Mouse (Mus musculus): ENCODE results near the gene Myocd.

DNA sequence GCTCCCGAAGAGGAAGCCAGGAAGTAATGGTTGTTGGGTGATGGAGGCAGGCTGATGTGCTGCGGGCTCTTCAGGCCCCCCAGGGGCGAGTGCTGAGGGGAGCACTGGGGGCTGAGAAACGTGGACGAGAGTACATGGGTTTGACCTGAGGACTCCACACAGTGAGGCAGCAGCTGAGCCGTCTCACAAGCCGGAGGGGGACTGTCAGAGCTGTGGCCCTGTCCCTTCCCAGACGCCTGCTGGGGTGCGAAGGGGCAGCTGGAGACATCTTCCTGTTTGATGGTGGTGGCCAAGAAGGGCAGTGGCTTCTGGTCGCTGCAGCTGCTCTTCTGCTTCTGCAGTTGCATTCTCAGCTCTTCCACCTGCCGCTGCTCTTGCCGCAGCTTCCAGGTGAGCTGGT lies 82.8 kb downstream of the Myocd start:
- no peak for TF ChIP-seq POLR2A (IDR thresholded peaks at IDR 0.05; ENCODE audit: low read depth, low read length)
- TF ChIP-seq CTCF (IDR thresholded peaks at IDR 0.05; ENCODE audit: extremely low read depth, insufficient read length, insufficient replicate concordance, low read depth, low read length): no peak
